Mouse (Mus musculus) cortical plate, adult 2 months (tissue): ENCODE measurements around the gene Rbms2.

ENCODE experiments used
- CTCF ChIP-seq: fragments of 200-500 bp; IDR thresholded peaks from 2 replicates; pipeline ENCODE4 v1.5.1; 2011; ENCODE audit warnings: mild to moderate bottlenecking, control low read depth, low read length; ENCODE audit not compliant: insufficient read depth; ENCODE audit errors: extremely low read depth
- POLR2A ChIP-seq: fragments of 200-500 bp; IDR thresholded peaks from 2 replicates; pipeline ENCODE4 v1.6.1; 2011; ENCODE audit warnings: mild to moderate bottlenecking, low read length, control low read depth; ENCODE audit not compliant: insufficient read depth; ENCODE audit errors: extremely low read depth

DNA sequence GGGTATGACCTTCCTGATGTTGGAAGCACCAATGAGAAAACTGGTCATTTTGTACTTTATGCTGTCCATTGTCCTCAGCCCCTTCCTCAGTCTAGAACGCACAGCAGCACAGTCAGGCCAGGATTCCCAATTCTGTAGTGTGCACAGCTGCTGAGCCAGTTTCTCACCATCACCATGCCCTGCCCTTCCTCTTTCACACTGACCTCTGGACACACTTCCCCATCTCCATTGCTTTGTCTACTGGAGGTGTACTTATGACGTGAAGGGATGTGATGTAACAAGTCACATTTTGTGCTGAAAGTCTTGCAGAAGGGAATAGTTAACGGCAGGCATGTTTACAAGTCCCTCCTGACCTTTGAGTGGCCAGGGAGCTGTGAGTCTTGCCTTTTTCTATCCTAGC, 48.8 kb downstream of the Rbms2 start:
- TF ChIP-seq CTCF (no peak), POLR2A (no peak)
